Mouse (Mus musculus) kidney, embryonic 14.5 days (tissue): ENCODE measurements at regions not wholly inside any gene's neighbourhood (a gene's known extent, or its start where the extent isn't known, plus 50 kb on each side); places are given as distances from the start of the nearest gene placed in this dataset.

ENCODE experiments used
- ATAC-seq: fragments of 200-750 bp; cut with Nextera tagmentation; 2 replicates; pipeline ENCODE4 v1.8.0; 2017; ENCODE audit warnings: moderate number of reproducible peaks, mild to moderate bottlenecking, moderate TSS enrichment, moderate library complexity; ENCODE audit not compliant: low FRiP score, low TSS enrichment
- H3K27ac ChIP-seq: fragments of 300-500 bp; sonication (generic); 2 replicates; pipeline ENCODE4 v1.5.1; 2014; ENCODE audit warnings: low read depth, mild to moderate bottlenecking, low read length, moderate library complexity, mixed read lengths
- H3K27me3 ChIP-seq: fragments of 300-500 bp; sonication (generic); 2 replicates; pipeline ENCODE4 v1.6.1; 2014; ENCODE audit warnings: mild to moderate bottlenecking, low read length; ENCODE audit not compliant: control insufficient read depth, insufficient read depth
- H3K36me3 ChIP-seq: fragments of 300-500 bp; sonication (generic); 2 replicates; pipeline ENCODE4 v1.6.1; 2014; ENCODE audit warnings: low read length, mixed read lengths; ENCODE audit not compliant: control insufficient read depth, insufficient read depth
- H3K4me1 ChIP-seq: fragments of 300-500 bp; sonication (generic); 2 replicates; pipeline ENCODE4 v1.6.1; 2014; ENCODE audit warnings: low read length, mixed read lengths; ENCODE audit not compliant: control insufficient read depth, insufficient read depth
- H3K4me2 ChIP-seq: fragments of 300-500 bp; sonication (generic); replicated peaks from 2 replicates; pipeline ENCODE4 v1.6.1; 2014; ENCODE audit warnings: low read depth, mild to moderate bottlenecking, low read length
- H3K4me3 ChIP-seq: fragments of 300-500 bp; sonication (generic); 2 replicates; pipeline ENCODE4 v1.5.1; 2014; ENCODE audit warnings: mild to moderate bottlenecking, low read length
- H3K9ac ChIP-seq: fragments of 300-500 bp; sonication (generic); 2 replicates; pipeline ENCODE4 v1.6.1; 2014; ENCODE audit warnings: low read depth, mild to moderate bottlenecking, low read length, moderate library complexity
- H3K9me3 ChIP-seq: fragments of 300-500 bp; sonication (generic); 2 replicates; pipeline ENCODE4 v1.6.1; 2016; ENCODE audit warnings: low read length; ENCODE audit not compliant: control insufficient read depth
- WGBS: fragments of 180-500 bp; shearing (Covaris S2); extraction: QIAGEN DNeasy Blood & Tissue Kit; methylation state at CpG from one replicate; pipeline ENCODE4 v1.1.7; 2014; 5-methylcytosine and 5-hydroxymethylcytosine counted together

GRCm38 (mm10) chr16:97263451-97263850 is 92.9 kb upstream of the Dscam start:
- 30% methylated on average over 6 of the region's 6 CpGs for WGBS

GRCm38 (mm10) chr16:97270417-97271133 is 86.0 kb upstream of the Bace2 start:
- H3K27me3 ChIP-seq: no peaks in the 10 kb centered on the region
- H3K4me3 ChIP-seq: no peak overlapping the region
- 87% methylated on average over 7 of the region's 7 CpGs for WGBS
- no peak for ATAC-seq
- H3K9me3 ChIP-seq: no peaks in the 10 kb centered on the region
- no peak overlapping the region for H3K27ac ChIP-seq
- no peaks in the 10 kb centered on the region for H3K4me1 ChIP-seq
- no peak overlapping the region for H3K9ac ChIP-seq
- H3K36me3 ChIP-seq: no peaks in the 10 kb centered on the region
- H3K4me2 ChIP-seq: no peak overlapping the region

More at GRCm38 (mm10) chr16:97263451-97263850, 92.9 kb upstream of the Dscam start:
- H3K4me3 ChIP-seq: no peak overlapping the region
- H3K36me3 ChIP-seq: no peaks in the 10 kb centered on the region
- no peaks in the 10 kb centered on the region for H3K27me3 ChIP-seq
- no peak for ATAC-seq
- no peaks in the 10 kb centered on the region for H3K4me1 ChIP-seq
- no peaks in the 10 kb centered on the region for H3K9me3 ChIP-seq
- H3K27ac ChIP-seq: no peak overlapping the region
- no peak overlapping the region for H3K9ac ChIP-seq
- no peak overlapping the region for H3K4me2 ChIP-seq

DNA sequence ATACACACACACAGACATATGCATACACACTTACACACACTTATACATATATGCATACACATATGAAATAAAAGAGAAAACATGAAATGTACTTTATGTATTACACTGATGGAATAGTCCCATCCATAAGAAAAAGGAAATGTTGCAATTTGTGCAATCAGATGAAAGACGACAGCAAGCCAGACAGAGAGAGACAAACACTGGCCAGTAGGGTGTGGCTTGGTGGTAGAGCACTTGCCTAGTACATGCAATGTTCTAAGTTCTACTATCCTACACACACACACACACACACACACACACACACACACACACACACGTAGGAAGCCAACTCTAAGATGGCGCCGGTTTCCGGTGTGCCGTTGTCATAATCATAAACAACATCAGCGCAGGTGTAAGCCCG is 85.3 kb upstream of the Bace2 start:
- H3K4me3 ChIP-seq: no peak overlapping the region
- no peaks in the 10 kb centered on the region for H3K36me3 ChIP-seq
- H3K27me3 ChIP-seq: no peaks in the 10 kb centered on the region
- H3K27ac ChIP-seq: no peak overlapping the region
- no peak for ATAC-seq
- H3K4me2 ChIP-seq: no peak overlapping the region
- no peaks in the 10 kb centered on the region for H3K9me3 ChIP-seq
- H3K4me1 ChIP-seq: no peaks in the 10 kb centered on the region
- 94% methylated on average over 8 of the region's 8 CpGs for WGBS
- H3K9ac ChIP-seq: no peak overlapping the region

GRCm38 (mm10) chr16:97272035-97272631 is 84.4 kb upstream of the Bace2 start:
- peak overlapping the region; percentile 11; the same call in 1 of the 2 replicates for H3K4me2 ChIP-seq
- H3K4me1 ChIP-seq: no peaks in the 10 kb centered on the region
- H3K27me3 ChIP-seq: no peaks in the 10 kb centered on the region
- no peaks in the 10 kb centered on the region for H3K36me3 ChIP-seq
- ATAC-seq: peak; percentile 95
- no peak overlapping the region for H3K27ac ChIP-seq
- no peaks in the 10 kb centered on the region for H3K9me3 ChIP-seq
- H3K4me3 ChIP-seq: no peak overlapping the region; the same call in 1 of the 2 replicates
- WGBS: 9% methylated on average over 12 of the region's 12 CpGs
- no peak overlapping the region for H3K9ac ChIP-seq

GRCm38 (mm10) chr16:97278913-97279312 is 77.6 kb upstream of the Bace2 start:
- Histone ChIP-seq H3K36me3 (no peaks in the 10 kb centered on the region), H3K9ac (no peak overlapping the region), H3K9me3 (no peaks in the 10 kb centered on the region), H3K27me3 (no peaks in the 10 kb centered on the region), H3K4me1 (no peaks in the 10 kb centered on the region), H3K4me2 (no peak overlapping the region), H3K4me3 (no peak overlapping the region), H3K27ac (no peak overlapping the region)
- 82% methylated on average over 1 of the region's 1 CpGs for WGBS
- ATAC-seq: no peak

DNA sequence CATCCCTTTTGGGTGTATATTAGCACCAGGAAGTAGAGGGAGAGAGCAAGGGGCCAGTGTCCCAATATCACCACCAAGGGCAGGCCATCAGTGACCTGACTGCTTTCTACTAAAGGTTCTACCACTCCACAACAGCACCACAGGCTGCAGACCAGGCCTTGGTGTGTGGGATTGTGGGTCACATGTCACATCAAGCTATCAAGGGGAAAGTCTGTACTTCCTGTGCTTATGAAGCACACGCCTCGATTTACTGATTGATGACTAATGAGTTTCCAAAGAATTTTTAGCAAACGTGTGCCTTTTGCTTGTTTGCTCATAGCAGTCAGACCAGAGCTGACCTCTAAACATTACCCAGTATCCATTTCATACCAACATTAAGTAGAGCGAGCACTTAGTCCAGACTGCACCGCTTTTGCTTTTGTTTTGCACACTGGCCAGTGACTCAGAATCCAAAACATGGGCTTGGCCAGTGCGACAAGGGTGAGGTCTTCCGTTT is 74.9 kb upstream of the Bace2 start:
- ATAC-seq: no peak
- no peaks in the 10 kb centered on the region for H3K36me3 ChIP-seq
- H3K4me3 ChIP-seq: no peak overlapping the region
- H3K27me3 ChIP-seq: no peaks in the 10 kb centered on the region
- no peak overlapping the region for H3K9ac ChIP-seq
- 85% methylated on average over 7 of the region's 7 CpGs for WGBS
- H3K27ac ChIP-seq: no peak overlapping the region
- H3K4me1 ChIP-seq: no peaks in the 10 kb centered on the region
- no peak overlapping the region for H3K4me2 ChIP-seq
- H3K9me3 ChIP-seq: no peaks in the 10 kb centered on the region

DNA sequence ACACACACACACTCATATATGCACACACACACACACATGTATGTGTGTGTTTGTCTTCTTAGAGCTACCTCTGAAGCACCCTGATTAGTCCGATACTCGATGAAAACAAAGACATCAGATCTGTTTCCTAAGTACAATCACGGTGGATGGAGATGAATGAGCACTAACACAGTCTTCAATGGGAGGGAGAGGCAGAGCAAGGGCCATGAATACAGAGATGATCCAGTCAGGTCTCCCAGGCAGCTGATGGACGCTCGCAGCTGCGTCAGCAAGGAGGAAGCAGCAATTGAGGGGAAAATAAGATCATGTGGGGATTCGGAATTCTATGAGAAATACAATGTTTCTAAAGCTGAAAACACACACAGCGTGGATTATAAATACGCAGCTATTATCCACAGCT is 73.6 kb upstream of the Bace2 start:
- H3K9me3 ChIP-seq: no peaks in the 10 kb centered on the region
- H3K36me3 ChIP-seq: no peaks in the 10 kb centered on the region
- no peak for ATAC-seq
- WGBS: 90% methylated on average over 9 of the region's 9 CpGs
- no peak overlapping the region for H3K9ac ChIP-seq
- H3K27ac ChIP-seq: no peak overlapping the region
- H3K4me3 ChIP-seq: no peak overlapping the region
- H3K27me3 ChIP-seq: no peaks in the 10 kb centered on the region
- no peak overlapping the region for H3K4me2 ChIP-seq
- no peaks in the 10 kb centered on the region for H3K4me1 ChIP-seq

DNA sequence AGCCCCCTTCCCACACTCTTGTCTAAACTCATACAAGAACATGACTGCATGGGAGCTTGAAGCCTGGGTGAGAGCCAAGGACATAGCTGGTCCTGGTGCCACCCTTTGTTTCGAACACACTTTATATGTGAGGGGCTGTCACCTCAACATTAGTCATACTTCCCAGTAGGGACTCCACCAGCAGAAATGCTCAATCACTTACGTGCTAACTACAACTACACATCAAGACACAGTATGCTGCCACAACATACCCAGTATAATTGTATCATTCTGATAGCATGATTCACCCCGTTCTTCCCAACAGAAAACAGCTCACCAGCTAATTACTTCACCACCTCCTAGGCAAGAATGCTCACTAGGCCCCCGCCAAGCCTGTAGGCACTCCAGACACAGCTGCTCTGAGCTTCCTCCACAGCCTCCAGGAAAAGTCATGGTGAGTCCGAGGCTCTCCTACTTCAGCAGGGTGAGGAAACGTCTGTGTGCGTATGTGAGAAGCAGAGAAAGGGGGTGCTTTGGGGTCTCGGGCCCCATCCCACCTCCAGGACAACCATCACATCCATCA is 70.6 kb upstream of the Bace2 start:
- Histone ChIP-seq H3K9me3 (no peaks in the 10 kb centered on the region), H3K4me2 (no peak overlapping the region), H3K4me3 (no peak overlapping the region), H3K27me3 (no peaks in the 10 kb centered on the region), H3K9ac (no peak overlapping the region), H3K36me3 (no peaks in the 10 kb centered on the region), H3K27ac (no peak overlapping the region), H3K4me1 (no peaks in the 10 kb centered on the region)
- 76% methylated on average over 8 of the region's 8 CpGs for WGBS
- ATAC-seq: no peak

GRCm38 (mm10) chr16:97286717-97287116 is 69.8 kb upstream of the Bace2 start:
- H3K36me3 ChIP-seq: no peaks in the 10 kb centered on the region
- H3K4me3 ChIP-seq: no peak overlapping the region
- H3K4me1 ChIP-seq: no peaks in the 10 kb centered on the region
- no peak overlapping the region for H3K9ac ChIP-seq
- no peak overlapping the region for H3K27ac ChIP-seq
- WGBS: 23% methylated on average over 3 of the region's 3 CpGs
- no peak overlapping the region for H3K4me2 ChIP-seq
- H3K27me3 ChIP-seq: no peaks in the 10 kb centered on the region
- H3K9me3 ChIP-seq: no peaks in the 10 kb centered on the region
- ATAC-seq: no peak
